Mouse (Mus musculus): ENCODE measurements around the gene Nr2f2.

The Nr2f2 gene

DNA sequence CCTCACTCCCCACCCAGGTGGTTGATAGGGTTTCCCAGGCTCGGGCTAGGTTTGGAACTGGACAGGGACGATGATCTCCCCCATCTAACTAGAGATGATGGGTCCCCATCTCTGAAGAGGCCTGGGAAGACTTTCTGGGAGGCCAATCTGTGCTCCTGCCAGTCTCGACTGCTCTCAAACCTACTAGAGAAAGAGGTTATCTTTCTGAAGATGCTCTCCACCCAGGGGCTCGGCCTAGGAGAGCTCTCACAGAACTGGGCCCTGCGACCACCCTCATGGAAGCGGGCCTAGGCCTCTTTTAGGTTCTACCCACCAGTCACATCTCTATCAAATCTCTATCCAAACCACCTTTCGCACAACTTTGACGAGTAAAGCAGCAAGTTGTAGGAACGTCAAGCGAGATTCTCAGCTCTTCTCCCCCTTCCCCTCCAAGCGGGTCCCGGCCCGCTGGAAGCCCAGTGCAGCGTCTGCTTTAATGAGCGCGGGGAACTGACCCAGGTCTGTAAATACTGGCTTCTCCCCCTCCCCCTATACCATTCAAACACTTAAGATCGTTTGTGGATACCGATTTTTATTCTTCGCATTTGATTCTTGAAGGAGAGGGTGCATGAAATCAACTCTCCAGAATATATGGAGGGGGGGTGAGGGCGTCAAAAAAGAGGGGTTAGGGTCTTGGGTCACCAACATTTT is 16.4 kb downstream of the Nr2f2 start:
- no peak for DNase-seq

- no peak for DNase-seq
These were observed 17.4 kb downstream of the Nr2f2 start for GRCm38 (mm10) chr7:70348977-70349615.

GRCm38 (mm10) chr7:70348064-70348976 is 18.2 kb downstream of the Nr2f2 start:
- DNase-seq: no peak

DNA sequence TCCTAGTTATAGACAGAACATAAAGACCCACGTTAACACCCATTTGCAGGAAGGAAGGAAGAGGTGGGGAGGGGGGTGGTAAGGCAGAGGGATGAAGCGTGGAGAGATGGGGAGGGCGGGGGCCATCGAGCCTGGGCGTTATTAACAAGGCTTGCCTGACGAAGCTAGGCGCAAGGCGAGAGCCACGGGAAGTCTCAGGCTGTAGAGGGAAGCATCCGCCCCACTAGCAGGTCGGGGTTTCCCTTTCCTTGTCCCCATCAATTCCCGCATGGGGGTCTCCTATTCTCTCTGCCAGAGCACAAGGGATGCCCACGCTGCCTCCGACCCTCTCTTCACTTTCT is 18.9 kb downstream of the Nr2f2 start:
- DNase-seq: no peak

DNA sequence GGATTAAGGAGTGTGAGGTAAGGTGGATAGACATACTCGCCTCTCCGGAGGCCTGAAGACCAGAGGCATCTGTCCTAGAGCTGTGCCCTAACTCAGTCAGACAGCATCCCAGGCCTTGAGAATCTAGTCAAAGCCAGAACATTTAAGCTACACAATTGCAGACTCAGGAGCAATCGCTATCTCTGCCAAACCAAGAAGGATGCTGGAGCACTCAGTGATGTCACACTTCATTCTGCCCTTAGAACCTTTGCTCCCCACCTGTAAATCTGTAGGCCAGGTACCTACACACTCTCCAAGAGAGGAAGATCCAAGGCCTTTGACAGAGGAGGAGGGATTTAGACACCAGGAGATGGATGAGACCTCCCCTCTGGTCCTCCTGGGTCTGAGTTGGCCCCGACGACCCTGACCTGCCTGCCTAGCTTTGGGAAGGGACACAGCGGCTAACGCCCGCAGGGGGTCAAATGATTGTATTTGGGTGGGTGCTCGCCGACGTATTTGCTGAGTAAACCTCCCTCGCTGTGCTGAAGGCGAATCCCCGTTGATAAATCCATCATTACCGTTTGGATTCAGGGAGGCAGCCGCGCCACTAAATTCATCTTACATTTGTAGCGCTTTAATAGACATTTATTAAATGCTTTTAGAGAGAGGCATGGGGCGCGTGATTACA is 19.5 kb downstream of the Nr2f2 start:
- no peak for DNase-seq

DNA sequence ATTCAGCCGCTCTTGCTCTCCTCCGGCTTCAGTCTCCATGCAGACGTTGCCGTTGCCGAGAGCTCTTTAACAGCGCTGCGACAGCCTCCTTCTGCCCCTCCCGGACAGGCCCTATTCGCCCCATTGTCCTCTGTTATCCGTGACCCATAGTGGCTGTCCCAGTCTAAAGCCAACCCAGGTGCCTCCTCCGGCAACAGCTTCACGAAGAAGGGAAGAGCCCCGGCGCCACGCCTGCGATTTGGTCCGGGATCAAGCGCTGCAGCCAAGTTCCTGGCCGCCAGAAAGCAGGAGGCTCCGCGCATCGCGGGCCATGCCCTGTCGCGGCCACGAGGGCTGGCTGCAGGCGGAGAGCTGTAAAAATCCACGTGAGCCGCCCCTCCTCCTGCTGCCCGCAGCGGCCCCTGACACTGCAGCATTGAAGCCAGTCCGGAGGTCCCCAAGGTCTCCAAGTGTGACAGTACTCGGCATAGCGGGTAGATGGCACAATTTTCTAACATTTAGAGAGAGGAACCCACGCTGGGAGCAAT is 20.5 kb downstream of the Nr2f2 start:
- DNase-seq: peak; percentile 89

- DNase-seq: no peak
These were observed 23.1 kb downstream of the Nr2f2 start for GRCm38 (mm10) chr7:70343426-70343825.

GRCm38 (mm10) chr7:70342771-70343170 is 23.8 kb downstream of the Nr2f2 start:
- no peak for DNase-seq

DNA sequence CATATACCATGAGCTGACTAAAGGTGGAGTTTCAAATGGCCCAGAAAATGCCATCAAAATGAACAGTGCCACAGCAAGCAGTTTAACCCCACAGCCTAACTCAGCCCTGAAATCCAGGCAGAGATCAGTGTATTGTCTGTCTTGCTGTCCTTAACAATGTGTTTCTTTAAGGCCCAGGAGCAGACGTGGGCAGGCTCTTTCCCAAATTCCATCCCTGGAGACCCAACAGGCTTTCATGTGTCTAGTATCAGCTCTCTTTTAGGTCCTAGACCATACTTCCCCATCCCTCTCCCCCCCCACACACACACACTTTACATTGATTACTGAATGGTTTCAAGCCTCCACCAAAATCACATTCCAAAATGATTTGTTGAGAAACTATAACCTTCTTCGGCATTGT is 24.5 kb downstream of the Nr2f2 start:
- no peak for DNase-seq

DNA sequence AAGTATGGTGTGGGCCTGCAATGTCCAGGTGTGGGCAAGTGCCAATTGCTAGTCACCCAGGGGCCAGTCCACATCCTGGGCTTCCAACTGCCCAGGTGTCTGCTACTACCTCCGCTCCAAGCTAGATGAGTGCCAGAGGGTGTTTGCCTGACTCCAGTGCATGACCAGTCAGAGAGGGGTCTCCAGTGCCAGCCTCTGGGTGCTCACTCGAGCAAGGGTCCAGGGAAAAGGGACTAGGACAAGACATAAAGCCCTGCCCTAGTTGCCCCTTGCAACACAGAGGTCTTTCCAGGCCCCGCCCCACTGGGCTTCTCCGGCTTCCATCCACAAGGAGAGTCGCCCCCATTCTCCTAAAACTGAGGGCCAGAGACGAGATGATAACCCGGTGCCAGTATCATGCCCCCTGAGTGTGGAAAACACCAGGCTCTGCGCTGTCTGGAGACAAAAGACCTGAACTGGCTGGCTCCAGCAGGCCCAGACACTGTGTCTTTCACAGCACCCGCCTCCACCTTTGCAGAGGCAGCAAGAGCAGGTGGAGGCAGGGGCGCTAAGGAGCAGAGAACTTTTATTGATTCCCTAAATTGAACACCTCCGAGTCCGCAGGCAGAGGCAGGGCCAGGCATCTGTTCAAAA is 26.4 kb downstream of the Nr2f2 start:
- no peak for DNase-seq

- no peak for DNase-seq
These were observed 28.3 kb downstream of the Nr2f2 start for GRCm38 (mm10) chr7:70338265-70338640.

DNA sequence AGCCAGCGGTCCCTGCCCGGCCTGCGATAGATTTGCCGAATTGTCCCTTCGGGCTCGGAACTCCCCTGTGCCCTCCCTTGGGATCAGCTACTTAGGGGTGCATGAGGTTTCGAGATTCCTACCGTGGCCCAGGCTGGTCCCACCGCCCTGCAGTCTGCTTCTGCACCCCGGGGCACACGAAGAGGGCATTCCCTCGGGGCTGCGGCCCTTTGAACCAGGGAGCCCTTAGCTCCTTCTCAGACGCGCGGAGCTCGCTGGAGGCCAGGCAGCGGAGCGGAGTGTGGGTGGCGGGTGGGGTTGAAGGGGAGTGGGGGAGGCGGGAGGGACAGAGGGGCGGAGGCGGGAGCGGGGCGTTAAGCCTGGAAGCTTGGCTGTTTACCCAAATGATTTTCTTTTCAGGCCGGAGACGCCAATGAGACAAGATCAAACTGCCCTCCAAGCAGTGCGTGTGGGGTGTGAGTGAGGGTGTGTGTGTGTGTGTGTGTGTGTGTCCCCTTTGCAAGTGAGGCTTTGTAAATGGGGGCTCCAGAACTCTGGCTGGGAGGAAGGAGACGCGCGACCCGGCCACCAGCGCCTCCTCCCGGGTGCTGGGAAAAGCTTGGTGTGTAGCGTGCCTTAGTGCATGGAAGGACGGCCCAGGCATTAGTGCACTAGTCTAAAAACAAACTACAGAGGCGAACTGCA is 28.8 kb downstream of the Nr2f2 start:
- peak; percentile 79 for DNase-seq

DNA sequence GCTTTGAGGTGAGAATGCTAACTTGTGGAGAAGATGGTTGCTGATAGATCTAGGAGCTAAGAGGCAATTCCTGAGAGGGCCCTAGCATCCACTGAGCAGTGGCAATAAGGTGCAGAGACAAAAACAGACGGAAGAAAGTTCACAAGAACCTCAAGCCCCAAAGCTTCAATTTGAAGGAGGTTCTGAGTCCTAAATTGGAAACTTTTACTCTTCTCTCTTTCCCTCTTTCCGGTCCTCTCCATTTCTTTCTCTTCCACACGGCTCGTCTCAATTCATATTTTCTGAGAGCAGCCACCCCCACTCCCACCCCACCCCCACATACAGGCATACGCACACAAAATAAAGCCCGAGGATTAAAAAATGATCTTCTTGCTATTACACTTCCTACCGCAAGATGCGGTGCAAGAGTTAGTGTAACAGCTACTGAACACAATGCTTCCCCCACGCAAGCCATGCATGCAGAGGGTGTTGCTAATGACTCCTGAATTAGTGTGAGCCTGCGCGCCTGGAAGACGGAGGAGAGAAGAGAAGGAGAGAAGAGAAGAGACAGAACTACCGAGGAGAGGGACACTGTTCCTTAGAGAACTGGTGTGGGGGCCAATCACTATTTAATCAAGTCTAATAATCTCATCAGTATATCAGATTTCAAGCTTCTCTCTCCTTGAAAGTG is 29.8 kb downstream of the Nr2f2 start:
- DNase-seq: no peak

DNA sequence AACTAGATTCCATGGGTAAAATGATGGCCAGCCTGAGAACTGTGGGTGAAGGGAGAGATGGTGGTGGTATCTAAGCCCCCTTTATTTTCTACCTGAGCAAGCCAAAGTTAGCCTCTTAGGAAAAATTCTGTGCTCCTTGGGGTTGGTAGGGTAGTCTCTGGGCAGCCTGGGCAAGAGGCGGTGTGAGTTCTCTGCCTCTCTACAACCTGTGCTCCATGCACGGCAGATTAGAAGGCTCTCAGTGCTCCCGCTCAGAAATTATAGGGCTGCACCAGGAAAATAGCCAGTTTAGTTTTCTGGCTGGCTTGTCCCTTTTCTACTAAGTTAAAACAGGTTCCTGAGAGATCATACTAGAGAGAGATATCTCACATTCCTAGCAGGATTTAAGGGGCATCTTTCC is 30.4 kb downstream of the Nr2f2 start:
- DNase-seq: no peak

DNA sequence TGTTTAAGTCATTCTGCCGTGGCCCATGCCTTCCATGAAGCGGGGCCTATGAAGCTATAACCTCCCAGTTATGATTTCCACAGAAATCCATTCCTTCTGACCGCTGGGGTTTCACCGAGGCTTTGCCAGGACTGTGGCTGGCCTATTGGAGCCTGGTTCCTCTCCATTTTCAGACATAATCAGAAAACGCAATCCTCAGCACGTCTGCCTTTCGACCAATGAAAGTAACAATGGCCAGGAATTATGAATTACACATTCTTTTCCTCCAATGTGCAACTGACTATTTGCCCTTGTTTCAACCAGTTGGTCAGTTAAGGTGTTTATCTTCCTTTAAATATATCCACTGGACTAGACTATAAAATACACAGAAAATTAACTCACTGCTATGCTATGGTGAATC is 31.1 kb downstream of the Nr2f2 start:
- no peak for DNase-seq

GRCm38 (mm10) chr7:70334836-70335235 is 31.7 kb downstream of the Nr2f2 start:
- DNase-seq: peak; percentile 91

DNA sequence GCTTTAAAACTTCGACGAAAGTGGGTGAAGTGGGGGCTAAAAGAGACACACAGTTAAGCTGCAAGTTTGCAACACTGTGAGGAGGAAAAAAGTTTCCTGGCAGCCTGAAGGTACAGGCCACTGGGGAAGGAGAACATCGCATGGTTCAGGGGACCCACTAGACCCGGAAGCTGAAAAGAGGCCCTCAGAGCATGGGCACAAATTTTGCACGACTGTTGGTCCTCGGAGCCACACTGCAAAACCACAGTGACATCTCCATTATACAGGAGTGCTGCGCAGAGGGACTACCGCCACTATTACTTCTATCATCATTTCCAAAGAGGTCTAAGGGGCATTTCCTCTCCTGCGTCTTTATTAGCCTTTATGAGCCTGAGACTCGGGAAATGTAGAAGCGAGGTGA is 32.7 kb downstream of the Nr2f2 start:
- DNase-seq: no peak

- DNase-seq: no peak
These were observed 33.4 kb downstream of the Nr2f2 start for GRCm38 (mm10) chr7:70332926-70333664.

DNA sequence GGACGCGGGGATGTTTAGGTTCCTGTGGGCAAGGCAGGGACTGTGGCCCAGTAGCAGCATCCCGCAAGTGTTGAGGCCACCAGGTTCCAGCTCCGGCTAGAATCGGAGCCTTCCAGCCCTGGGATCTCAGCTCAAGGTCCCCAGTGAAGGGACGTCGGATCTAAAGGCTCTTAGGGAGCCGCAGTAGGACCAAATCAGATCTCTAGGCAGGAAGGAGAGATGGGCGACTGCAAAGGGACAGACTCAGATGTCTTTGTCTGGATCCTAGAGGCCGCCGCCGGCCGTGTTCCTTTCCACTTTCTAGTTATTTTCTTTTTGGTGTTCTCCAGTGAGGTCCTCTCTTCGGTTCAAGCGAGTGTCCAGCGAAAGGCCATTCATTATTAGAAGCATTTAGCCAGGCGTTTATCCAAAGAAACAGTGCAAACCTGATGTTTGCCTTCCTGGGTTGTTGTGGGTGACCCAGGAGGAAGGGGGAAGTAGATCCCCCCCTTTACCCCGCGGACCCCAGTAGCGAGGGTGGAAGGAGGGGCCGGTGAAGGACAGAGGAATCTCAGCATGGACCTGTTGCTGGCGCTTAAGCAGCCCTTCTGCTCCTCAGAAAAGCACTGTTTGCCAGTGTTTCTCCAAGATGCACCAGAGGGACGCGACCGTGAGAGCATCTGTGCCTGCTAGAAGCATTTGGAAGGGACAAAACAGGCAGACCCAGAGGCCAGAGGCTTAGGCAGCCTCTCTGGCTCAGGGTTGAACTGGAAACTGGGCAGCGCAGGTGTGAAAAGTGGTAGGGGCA is 34.3 kb downstream of the Nr2f2 start:
- DNase-seq: no peak
